Mouse (Mus musculus) small intestine, adult 2 months (tissue): Measurements from ENCODE around the gene Fcrl5.

Experiments used
- CTCF ChIP-seq: fragments of 200-500 bp; IDR thresholded peaks from 2 replicates; pipeline ENCODE4 v1.5.1; 2012; ENCODE audit warnings: low read depth, mild to moderate bottlenecking, control low read depth, inconsistent platforms, low read length, moderate library complexity, mixed read lengths; ENCODE audit not compliant: insufficient replicate concordance, insufficient read length; ENCODE audit errors: extremely low read depth
- POLR2A ChIP-seq: fragments of 200-500 bp; IDR thresholded peaks from 2 replicates; pipeline ENCODE4 v1.6.1; 2012; ENCODE audit warnings: low read depth, mild to moderate bottlenecking, control low read depth, inconsistent platforms, low read length, moderate library complexity

GRCm38 (mm10) chr3:87411150-87411549 is 24.4 kb upstream of the Fcrl5 start:
- TF ChIP-seq POLR2A = 0 out of 2 replicates have a peak, but pooled peaks have one; percentile 22
- TF ChIP-seq CTCF = peak; percentile 92
